Mouse (Mus musculus): ENCODE results near the gene Hnrnpa1.
A peak's percentile ranks its signal among the peaks of the same experiment; 100 is the strongest.

Gene Hnrnpa1

DNA sequence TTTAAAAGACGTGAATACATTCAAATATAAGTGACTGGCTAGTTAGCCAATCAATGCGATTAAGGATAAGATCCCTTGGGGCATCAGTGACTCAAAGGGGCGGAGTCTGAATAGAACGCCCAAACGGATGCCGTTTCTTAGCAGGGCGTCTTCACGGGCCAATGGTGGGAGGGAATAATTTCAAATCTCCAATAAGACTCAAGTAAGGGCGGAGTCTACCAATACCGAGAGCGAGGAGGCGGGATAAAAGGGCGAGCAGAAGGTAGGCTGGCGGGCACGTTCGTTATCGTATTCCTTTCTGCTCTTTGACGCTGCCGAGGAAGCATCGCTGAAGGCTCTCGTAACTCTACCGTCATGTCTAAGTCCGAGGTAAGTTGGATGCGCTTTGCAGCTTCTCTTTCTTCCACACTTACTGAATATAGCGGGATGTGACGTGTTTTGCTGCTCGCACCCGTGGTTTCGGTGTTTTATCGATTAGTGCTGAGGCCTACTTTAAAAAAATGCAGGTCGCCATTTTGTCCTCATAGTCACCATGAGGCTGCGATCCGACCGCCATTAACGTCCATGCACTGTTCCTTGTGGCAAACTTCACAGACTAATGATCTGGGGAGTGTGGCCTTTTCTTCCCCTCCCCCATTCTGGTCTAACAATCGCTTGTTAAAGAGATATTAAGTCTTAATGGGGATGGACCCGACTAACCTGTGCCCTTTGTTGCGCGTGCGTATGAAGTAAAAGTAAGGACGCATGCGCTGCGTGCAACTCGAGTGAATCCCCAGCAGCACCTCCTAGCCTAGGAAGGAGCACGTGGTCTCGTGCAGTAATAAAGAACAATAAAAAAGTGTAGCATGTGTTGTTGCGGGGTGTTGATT is at the start of gene Hnrnpa1:
Hnrnpa1 (plus strand) TSS at position 273 of the 869 bp plus-strand sequence.
- peak; percentile 91 for DNase-seq

DNA sequence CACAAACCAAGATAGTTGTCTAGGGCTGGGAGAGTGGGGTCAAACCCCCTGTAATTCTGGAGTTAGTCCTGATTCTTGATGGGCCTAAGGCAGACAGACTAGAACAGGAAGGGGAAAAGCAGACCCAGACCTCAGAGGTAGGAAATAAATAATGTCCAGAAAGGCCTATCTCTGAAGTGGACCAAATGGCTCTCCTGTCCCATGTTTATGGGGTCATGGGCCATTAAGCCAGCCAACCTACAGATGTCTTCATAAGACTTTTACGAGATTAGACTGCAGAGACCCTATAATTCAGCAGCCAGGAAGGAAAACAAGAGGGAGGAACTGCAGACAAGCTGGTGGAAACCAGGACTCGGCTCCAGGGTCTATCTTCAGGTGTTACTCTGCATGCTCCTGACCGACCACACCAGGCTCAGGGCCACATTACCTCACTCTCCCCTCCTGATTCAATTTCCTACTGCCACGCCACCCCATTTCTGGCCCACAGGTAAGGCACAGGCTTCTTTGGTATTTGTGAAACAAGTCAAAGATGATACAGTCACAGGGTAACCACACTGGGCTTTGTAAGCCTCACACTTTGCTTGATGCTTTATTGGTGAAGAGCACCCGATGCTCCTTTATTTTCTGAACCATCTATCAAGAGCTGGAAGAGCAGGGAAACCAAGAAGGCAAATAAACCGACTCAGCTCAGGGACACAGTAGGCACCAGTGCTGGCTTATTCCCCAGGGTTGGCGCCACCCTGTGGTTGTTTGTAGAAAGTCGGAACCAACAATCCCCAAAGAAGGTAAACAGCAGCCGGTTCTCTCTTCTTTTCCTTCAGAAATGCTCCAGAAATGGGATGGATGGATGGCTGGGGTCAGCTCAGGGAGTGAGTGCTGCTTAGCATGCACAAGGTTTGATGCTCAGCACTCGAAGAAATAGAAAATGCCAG is 49.4 kb upstream of the Hnrnpa1 start:
- DNase-seq, result peak; percentile 60

DNA sequence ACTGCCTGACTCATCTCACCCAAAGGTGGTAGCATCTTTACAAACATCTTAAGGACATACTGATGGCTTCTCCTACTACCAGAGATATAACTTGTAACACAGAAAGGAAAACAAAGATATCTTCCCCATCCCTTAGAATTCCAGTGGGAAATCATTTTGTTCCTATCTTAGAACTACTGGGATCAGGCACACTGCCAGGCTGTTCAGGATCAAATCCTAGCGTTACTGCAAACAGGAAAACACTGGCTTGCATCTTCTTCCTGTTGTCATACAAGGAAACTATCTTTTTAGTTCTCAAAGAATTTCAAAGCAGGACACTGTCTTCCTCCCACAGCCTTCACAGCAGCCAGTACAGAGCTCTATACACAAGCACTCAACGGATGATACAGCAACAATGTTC is 46.6 kb upstream of the Hnrnpa1 start:
- peak; percentile 58 for DNase-seq

GRCm38 (mm10) chr15:103196835-103197234 is 43.4 kb upstream of the Hnrnpa1 start:
- no peak for DNase-seq

- no peak for DNase-seq
Observed at GRCm38 (mm10) chr15:103197785-103198184, 42.4 kb upstream of the Hnrnpa1 start.

DNA sequence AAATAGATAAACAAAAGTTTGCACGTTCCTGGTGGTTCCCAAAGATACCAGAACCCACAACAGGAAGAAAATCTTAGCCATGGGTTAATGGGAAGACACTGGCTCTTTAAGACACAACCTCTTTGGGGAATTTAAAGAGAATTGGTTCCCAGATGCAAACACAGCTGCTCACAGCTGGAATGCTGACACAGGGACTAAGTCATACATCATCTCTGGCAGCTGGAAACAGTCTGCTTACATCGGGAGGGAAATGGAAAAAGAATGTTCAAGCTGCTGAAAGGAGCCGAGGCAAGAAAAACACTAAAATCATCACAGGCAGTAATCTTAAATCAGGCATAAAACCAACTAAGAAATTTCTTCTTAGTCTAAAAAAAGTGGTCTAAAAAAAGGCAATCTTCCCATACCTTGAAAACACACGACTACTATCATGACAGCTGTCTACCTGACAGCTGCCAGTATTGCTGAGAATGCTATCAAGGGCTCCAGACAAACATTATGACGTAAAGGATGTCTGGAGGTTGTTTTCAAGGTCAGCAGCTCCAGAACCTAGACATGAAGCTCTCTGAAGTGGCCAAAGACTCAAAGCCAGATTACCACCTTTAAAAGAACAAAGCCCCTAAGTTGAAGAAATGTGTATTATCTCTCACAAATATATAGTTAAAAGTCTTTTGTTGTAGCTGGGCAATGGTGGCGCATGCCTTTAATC is 38.0 kb upstream of the Hnrnpa1 start:
- DNase-seq, result peak; percentile 65

DNA sequence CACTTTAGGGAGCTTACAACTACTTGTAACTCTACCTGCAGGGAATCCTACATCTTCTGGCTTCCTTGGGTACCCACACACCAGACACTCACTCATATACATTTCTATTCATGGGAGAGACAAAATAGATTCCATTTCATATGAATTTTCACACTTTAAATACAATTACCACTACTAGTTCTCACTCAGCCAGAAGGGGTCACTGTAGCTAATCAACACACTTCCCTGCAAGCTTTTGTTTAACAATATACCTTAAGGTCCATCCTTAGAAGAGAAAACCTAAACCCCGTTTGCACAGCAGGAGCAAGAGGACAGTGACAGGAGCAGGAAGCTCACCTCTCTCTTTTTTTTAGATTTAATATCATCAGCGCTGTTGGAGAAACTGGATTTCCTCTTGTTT is 35.1 kb upstream of the Hnrnpa1 start:
- peak; percentile 35 for DNase-seq

GRCm38 (mm10) chr15:103214149-103214548 is 26.1 kb upstream of the Hnrnpa1 start:
- no peak for DNase-seq

DNA sequence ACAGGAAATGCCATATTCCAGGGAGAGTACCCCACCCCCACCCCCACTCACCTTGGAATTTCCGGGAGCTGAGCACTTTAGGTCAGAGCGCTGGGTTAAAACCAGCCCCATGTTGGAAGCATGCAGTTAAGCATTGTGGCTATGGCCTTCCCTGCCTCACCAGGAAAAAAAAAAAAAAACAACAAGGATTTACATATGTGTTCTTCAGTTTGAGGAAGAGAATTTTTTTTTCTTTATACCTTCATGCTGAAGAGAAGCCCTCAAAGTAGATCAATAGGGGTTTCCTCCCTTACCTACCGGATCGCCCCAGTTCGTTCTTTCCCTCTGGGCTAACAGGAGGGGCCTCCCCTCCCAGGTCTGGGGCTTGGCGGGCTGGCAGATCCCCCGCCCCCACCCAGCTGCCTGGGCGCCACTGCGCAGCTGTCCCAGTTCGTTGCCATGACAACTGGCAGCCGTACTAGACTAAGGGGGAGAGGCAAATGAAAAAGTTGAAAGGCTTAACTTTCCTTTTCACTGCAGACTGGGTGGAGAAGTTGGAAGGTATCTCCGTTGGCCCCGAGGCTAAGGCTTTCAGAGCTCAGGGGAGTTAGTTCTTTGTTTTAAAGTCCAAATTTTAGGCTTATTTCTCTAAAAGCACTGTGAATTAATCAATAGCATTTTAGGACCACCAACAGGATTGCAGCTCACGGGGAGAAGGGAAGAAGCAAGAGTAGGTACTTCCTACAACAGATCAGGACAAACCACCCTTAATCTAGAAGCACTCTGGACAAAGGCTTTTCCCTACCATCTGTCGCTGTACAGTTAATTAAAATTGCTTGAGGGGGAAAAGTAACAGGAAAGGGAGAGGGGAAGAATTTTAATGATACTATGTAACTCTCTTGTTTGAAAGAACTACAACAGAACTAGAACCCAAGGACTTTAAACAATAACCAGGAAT is 25.0 kb upstream of the Hnrnpa1 start:
- peak; percentile 87 for DNase-seq

GRCm38 (mm10) chr15:103216052-103216451 is 24.2 kb upstream of the Hnrnpa1 start:
- DNase-seq, result no peak

GRCm38 (mm10) chr15:103220785-103221184 is 19.4 kb upstream of the Hnrnpa1 start:
- DNase-seq, result peak; percentile 29

DNA sequence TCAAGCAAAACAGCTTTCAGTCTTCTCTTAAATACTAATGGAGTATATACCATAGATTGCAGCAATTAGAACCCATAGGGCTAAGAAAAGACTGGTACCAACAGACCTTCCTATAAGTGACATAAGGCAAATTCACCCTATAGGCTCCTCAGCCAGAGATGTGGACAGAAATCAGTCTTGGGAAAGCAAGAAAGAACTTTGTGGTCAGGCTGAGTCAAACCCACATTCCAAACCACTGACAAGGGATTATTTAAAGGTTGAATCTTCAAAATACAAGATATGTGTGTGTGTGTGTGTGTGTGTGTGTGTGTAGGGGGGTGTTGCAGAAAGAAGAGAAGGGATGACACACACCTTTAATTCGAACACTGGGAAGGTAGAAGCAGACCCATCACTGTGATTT is 18.8 kb upstream of the Hnrnpa1 start:
- DNase-seq, result no peak

DNA sequence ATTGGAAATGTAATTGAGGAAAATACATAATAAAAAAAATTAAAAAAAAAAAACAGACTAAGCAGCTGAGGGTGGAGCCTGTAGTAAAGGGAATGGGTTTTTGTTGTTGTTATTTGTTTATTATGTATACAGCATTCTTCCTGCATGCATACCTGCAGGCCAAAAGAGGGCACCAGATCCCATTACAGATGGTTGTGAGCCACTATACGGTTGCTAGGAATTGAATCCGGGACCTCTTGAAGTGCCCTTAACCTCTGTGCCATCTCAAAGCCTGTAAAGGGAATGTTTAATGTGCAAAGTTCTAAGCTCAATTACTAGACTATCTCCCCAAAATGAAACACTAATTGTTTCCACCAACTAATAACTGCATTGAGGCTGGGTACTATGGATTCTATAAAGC is 16.1 kb upstream of the Hnrnpa1 start:
- DNase-seq, result no peak

DNA sequence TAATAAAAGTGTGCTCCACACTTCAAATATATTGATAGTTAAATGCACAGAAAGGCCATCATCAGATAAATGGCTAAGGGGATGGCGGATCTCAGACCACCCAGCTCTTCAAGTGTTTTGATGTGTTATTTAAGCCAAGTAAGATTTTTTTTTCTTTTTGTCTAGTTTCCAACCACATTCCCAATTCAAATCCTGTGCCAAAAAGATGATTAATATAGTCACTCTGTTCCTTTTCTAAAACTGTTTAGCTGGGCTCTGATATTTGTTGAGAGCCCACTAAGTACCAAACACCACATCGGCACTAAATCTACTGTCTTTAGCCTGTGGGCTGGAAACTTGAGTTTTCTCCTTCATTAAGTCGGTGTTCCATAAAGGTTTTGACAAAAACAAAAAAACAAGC is 13.2 kb upstream of the Hnrnpa1 start:
- DNase-seq, result no peak

DNA sequence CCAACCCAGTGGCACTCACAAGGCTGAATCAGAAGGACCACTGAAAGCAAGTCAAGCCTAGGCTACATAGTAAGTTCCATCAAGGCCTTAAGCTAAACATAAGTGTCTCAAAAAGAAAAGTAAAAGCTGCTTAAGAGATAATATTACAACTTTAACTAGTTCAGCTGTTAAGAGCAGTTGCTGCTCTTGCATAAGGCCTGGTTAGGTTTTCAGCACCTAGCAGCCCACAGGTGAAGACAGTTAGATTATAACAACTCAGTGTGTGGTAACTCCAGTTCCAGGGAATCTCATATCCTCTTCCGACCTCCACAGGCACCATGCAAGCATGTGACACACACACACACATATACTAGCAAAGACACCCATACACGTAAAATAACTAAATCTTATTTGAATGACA is 12.7 kb upstream of the Hnrnpa1 start:
- DNase-seq, result no peak

DNA sequence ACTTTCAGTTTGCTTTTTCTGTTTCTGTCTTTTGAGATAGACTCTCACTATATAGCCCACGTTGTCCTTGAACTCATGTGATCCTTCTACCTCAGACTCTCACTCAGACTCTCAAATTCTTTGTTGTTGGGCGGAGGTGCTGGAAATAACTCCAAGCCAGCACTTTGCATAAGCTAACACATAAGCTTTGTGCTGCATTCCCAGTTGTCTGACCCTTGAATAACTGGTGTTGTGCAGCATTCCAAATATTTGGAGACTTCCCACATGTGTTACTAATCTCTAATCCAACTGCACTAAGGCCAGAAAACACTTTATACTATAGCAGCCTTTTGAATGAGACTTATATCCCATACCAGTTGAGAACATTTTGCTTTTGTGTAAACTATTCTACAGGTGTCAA is 11.3 kb upstream of the Hnrnpa1 start:
- DNase-seq, result no peak

DNA sequence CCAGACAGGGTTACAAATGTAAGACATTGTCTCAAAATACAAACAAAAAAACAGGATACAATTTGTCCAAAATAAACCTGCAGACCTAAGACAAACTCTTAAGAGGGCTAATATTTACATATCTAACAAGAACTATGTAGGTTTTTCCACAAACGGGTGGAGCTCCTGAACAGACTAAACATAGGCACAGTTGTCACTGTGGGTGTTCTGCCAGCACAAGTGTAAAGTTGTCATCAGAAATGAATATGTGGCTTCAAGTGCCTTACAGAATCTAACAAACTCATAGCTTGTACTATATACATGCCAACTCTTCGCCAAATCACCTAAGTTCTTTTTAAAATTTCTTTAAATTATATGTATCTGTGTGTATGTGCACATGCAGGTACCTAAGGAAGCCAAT is 7.1 kb upstream of the Hnrnpa1 start:
- no peak for DNase-seq

DNA sequence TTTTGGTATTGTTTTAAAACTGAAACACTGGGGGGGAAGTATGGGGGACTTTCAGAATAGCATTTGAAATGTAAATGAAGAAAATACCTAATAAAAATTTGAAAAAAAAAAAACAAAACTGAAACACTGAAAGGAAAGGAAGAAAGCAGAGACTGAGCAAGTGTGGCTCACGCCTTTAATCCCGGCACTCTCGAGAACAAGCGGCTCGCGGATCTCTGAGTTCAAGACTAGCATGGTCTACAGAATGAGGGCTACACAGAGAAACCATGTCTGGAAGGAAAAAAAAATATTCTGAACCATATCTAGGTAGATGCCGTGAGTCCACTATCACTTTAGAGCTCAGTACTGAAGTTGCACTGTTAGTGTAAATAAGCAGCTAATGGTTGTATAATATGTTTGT is 2.9 kb upstream of the Hnrnpa1 start:
- DNase-seq, result no peak

- DNase-seq, result peak; percentile 91
Observed at GRCm38 (mm10) chr15:103239130-103239684, 1.0 kb upstream of the Hnrnpa1 start.

DNA sequence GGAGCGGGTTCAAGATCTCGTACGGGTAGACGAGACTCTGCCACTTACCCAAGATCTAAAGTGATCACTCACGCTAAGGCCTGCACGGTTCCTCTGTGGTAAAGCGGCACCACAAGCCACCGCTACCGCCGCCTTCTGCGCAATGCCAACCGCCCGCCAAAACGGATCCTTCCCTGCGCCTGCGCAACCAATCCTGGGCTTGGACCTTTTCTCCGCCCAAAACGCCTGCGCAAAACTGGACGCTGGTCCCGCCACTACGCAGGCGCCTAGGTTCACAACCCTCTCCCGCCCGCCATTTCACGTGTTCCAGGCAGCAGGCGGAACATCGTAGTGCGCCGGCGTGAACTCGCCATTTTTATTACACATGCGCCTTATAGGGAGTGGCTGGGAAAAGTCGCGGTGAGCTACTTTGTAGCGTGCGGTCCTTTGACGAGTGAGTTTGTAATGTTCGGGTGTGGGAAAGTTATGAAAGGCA is 510 bp upstream of the Hnrnpa1 start, which contains the start of gene Cbx5:
Cbx5 (minus strand) TSS at position 132 of the 475 bp plus-strand sequence.
- peak; percentile 98 for DNase-seq
